Mouse (Mus musculus) lung, embryonic 14.5 days (tissue): ENCODE data around the gene Tbrg1. TPM values are rescaled to one million over a fixed set of nuclear protein-coding genes. Genes with fewer than 3 reads are reported as not detected.
A peak's percentile ranks its signal among the peaks of the same experiment; 100 is the strongest.

Experiments used
- ATAC-seq: fragments of 200-750 bp; cut with Nextera tagmentation; 2 replicates; pipeline ENCODE4 v1.8.0; 2017; ENCODE audit warnings: mild to moderate bottlenecking, moderate TSS enrichment, moderate library complexity; ENCODE audit not compliant: insufficient read depth
- DNase-seq: peaks from one replicate; pipeline ENCODE4 v3.0.0-alpha.2; 2015
- H3K27ac ChIP-seq: fragments of 300-500 bp; sonication (generic); 2 replicates; pipeline ENCODE4 v1.5.1; 2014; ENCODE audit warnings: low read depth, mild to moderate bottlenecking, moderate library complexity
- H3K27me3 ChIP-seq: fragments of 300-500 bp; sonication (generic); 2 replicates; pipeline ENCODE4 v1.6.1; 2014; ENCODE audit warnings: low read length, control low read depth; ENCODE audit not compliant: insufficient read depth
- H3K36me3 ChIP-seq: fragments of 300-500 bp; sonication (generic); 2 replicates; pipeline ENCODE4 v1.6.1; 2014; ENCODE audit warnings: control low read depth; ENCODE audit not compliant: insufficient read depth
- H3K4me1 ChIP-seq: fragments of 300-500 bp; sonication (generic); 2 replicates; pipeline ENCODE4 v1.6.1; 2014; ENCODE audit warnings: antibody characterized with exemption, control low read depth; ENCODE audit not compliant: insufficient read depth
- H3K4me2 ChIP-seq: fragments of 300-500 bp; sonication (generic); 2 replicates; pipeline ENCODE4 v1.6.1; 2014; ENCODE audit warnings: mild to moderate bottlenecking
- H3K4me3 ChIP-seq: fragments of 300-500 bp; sonication (generic); 2 replicates; pipeline ENCODE4 v1.5.1; 2014; ENCODE audit warnings: low read depth, low read length
- H3K9ac ChIP-seq: fragments of 300-500 bp; sonication (generic); 2 replicates; pipeline ENCODE4 v1.6.1; 2014
- H3K9me3 ChIP-seq: fragments of 300-500 bp; sonication (generic); 2 replicates; pipeline ENCODE4 v1.6.1; 2016; ENCODE audit warnings: low read depth, low read length, control low read depth
- CTCF ChIP-seq: IDR thresholded peaks from 2 replicates; pipeline ENCODE4 v1.5.1; 2016; ENCODE audit warnings: antibody characterized with exemption, low read depth
- WGBS: fragments of 180-500 bp; shearing (Covaris S2); extraction: QIAGEN DNeasy Blood & Tissue Kit; methylation state at CpG from one replicate; pipeline ENCODE4 v1.1.7; 2014; 5-methylcytosine and 5-hydroxymethylcytosine counted together
- polyA plus RNA-seq: library from polyadenylated mRNA; unstranded; fragments of >200 nt; fragmentation: Nextera tagmentation; extraction: Ambion mirVana; gene quantifications from 2 replicates; pipeline ENCODE4 v1.2.1, GENCODE M21; 2014

The Tbrg1 gene
- polyA plus RNA-seq, 1 experiment from 2014 or later = 128 TPM

DNA sequence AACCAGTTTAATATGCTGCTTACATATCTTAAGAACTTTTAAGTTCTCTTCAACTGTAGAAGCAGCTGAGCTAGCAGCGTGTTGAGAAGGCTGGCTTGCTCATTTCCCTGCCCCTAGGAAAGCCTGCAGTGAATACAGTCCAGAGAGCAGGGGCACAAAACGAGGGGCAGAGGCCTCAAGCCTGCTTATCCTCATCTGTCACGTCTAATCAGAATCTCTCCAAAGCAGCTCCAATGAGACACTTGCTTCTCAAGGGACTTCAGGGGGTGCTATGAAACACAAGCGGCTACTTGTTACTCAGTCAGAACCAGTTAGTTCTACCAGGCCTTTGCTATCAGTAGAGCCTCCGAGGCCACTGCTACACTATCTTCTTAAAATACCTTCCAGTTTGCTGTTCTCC lies 3.3 kb downstream of the Tbrg1 start:
- no peaks in the 10 kb centered on the region for H3K27me3 ChIP-seq
- WGBS = 84% methylated on average over 5 of the region's 5 CpGs
- ATAC-seq = no peak
- no peak overlapping the region for H3K4me3 ChIP-seq
- H3K36me3 ChIP-seq = peaks cover 56% of the 10 kb centered on the region
- H3K27ac ChIP-seq = no peak overlapping the region
- H3K9me3 ChIP-seq = no peaks in the 10 kb centered on the region
- no peak for TF ChIP-seq CTCF
- no peak for DNase-seq
- no peak overlapping the region for H3K4me2 ChIP-seq
- no peak overlapping the region for H3K9ac ChIP-seq
- H3K4me1 ChIP-seq = 0 out of 2 replicates have a peak, but pooled peaks cover 3% of the 10 kb centered on the region

DNA sequence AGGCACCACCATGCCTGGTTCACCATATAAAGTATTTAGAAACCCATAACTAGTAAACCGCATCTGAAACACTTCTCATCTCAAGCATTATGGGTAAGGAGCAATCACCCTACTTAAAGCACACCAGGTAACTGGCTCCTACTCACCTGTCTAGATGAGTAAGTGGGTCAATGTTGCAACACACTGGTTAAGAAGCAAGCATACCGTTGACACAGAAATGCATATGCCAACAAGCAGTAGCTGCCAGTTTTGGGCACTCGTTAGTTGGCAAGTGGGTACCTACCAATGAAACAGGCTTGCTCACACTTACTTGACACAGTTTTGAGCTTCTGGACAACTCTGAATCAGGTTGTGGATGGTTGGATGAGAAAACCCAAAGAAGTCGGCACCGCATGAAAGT lies 6.5 kb downstream of the Tbrg1 start:
- Histone ChIP-seq H3K9ac (no peak overlapping the region), H3K4me1 (no peaks in the 10 kb centered on the region), H3K27ac (no peak overlapping the region), H3K9me3 (no peaks in the 10 kb centered on the region), H3K27me3 (no peaks in the 10 kb centered on the region), H3K4me3 (no peak overlapping the region), H3K36me3 (peaks cover 70% of the 10 kb centered on the region), H3K4me2 (no peak overlapping the region)
- 92% methylated on average over 5 of the region's 5 CpGs for WGBS
- DNase-seq = no peak
- TF ChIP-seq CTCF = no peak
- no peak for ATAC-seq

DNA sequence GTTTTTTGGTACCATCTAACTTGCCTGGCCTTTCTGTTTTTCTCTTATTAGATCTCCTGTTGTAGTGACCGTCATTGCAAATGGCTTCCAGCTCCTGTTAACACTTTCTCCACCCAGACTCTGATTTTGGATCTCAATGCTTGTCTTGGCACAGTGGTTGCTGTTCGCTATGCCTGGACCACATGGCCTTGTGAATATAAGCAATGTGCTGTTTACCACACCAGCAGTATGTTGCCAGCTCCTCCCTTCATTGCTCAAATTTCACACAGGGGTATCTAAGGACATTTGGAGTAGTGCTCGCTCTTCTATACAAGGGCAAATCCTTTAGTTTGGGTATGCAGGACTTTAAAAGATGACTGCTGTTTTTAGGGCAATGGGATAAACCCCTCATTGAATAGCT lies 10.9 kb downstream of the Tbrg1 start:
- Histone ChIP-seq H3K4me2 (no peak overlapping the region), H3K9ac (no peak overlapping the region), H3K4me1 (no peaks in the 10 kb centered on the region), H3K27me3 (no peaks in the 10 kb centered on the region), H3K9me3 (no peaks in the 10 kb centered on the region), H3K4me3 (no peak overlapping the region), H3K27ac (no peak overlapping the region), H3K36me3 (peaks cover 37% of the 10 kb centered on the region)
- ATAC-seq (no peak), DNase-seq (no peak)
- TF ChIP-seq CTCF = no peak
- 77% methylated on average over 3 of the region's 3 CpGs for WGBS

DNA sequence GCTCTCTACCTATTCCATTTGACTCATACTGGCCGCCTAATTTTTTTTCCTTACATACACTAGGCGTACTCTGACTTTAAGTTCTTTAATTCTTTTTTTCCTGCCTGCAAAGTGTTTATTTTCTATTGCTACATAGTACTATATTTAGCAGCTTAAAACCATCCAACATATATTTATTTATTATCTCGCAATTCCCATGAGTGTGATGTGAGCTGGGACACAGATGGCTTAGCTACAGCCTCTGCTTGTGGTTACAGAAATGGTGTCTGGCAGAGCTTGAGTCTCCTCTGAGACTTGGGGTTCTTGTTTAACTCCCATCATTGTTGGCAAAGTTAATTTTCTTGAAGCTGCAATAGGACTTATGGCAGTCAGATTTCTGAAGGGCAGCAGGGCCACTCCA lies 18.4 kb downstream of the Tbrg1 start:
- Histone ChIP-seq H3K4me1 (no peaks in the 10 kb centered on the region), H3K27ac (no peak overlapping the region), H3K27me3 (no peaks in the 10 kb centered on the region), H3K9ac (no peak overlapping the region), H3K36me3 (no peaks in the 10 kb centered on the region), H3K4me3 (no peak overlapping the region), H3K9me3 (no peaks in the 10 kb centered on the region), H3K4me2 (no peak overlapping the region)
- ATAC-seq (peak; percentile 77), DNase-seq (peak; percentile 71)
- WGBS = 42% methylated on average over 3 of the region's 3 CpGs
- no peak for TF ChIP-seq CTCF

DNA sequence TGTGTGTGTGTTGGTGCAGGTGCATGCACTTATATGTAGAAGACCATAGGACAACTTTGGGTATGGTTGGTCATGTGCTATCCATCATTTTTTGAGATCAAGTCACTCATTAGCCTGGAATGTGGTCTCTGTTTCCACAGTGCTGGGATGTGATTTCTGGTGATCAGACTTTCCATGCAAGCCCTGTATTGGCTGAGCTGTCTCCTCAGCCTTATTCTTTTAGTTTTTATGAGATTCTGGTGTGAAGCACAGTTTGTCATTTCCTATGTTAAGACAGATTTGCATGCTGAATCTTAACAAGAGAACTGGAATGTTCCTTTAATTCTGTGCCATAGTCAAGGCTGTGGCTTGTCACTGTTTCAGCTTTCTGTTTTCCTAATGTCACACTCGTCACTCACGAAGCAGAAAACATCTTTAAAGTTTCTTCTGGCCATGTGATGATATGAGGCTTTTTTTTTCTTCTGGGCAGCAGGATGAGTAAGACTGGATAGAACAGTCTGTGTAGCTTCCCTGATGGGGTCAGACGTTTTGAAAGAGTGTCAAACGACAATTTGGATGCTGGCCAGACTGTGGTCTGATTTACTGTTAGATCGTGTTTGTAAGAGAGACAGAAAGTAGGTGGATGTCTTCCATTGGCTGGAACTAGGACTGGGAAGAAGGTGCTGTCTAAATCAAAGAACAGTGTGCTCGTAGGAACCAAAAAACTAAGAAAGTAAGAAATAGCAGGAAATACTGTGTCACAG lies 20.1 kb downstream of the Tbrg1 start:
- H3K4me3 ChIP-seq = no peak overlapping the region
- H3K27ac ChIP-seq = no peak overlapping the region
- no peaks in the 10 kb centered on the region for H3K9me3 ChIP-seq
- no peak for TF ChIP-seq CTCF
- H3K36me3 ChIP-seq = no peaks in the 10 kb centered on the region
- ATAC-seq (peak; percentile 58), DNase-seq (peak; percentile 83)
- no peak overlapping the region for H3K4me2 ChIP-seq
- no peaks in the 10 kb centered on the region for H3K27me3 ChIP-seq
- H3K4me1 ChIP-seq = no peaks in the 10 kb centered on the region
- 30% methylated on average over 6 of the region's 6 CpGs for WGBS
- H3K9ac ChIP-seq = no peak overlapping the region

DNA sequence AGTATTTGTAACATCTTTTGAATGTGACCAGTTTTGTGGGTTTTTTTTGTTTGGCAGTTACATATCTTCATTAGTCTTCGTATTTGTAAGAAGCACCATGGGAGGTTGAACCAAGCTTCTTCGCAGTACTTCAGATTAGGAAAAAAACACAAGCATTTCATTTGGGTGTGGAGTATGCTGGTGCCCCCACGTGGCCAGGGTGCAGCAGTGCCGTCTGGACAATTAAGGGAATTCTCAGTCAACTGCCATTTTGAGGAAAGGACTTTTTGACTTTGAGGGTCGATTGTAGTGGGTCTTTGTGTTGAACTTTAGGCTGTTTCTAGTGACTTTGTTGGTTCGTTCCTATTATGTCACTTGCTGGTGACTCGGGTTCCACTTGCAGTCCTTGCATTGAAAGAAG lies 20.8 kb downstream of the Tbrg1 start:
- peak; percentile 38; the same call in 1 of the 2 replicates for ATAC-seq
- no peak overlapping the region for H3K27ac ChIP-seq
- H3K27me3 ChIP-seq = no peaks in the 10 kb centered on the region
- H3K9ac ChIP-seq = no peak overlapping the region
- H3K36me3 ChIP-seq = no peaks in the 10 kb centered on the region
- no peak overlapping the region for H3K4me2 ChIP-seq
- TF ChIP-seq CTCF = peak; percentile 80
- H3K9me3 ChIP-seq = no peaks in the 10 kb centered on the region
- WGBS = 16% methylated on average over 7 of the region's 7 CpGs
- DNase-seq = peak; percentile 78
- H3K4me1 ChIP-seq = no peaks in the 10 kb centered on the region
- H3K4me3 ChIP-seq = no peak overlapping the region

DNA sequence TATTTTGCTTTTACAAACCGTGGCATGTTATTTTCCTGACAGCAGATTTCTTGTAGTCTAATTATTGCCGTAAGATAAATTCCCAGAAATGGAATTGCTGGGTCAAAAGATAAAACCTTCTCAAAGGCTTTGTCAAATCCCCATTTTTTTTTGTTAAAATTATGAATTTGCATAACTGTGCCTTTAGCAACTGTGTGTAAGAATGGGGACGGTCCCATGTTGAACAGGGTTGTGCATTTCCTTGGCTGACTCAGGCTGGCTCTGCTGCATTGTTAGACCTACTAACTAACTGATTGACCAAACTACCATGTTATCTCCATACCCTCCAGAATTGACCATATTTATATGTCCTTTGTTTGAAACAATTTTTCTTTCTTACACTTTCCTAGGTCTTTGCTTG lies 22.8 kb downstream of the Tbrg1 start:
- no peaks in the 10 kb centered on the region for H3K36me3 ChIP-seq
- H3K9ac ChIP-seq = no peak overlapping the region
- no peak for TF ChIP-seq CTCF
- ATAC-seq (no peak), DNase-seq (no peak)
- H3K9me3 ChIP-seq = no peaks in the 10 kb centered on the region
- H3K27ac ChIP-seq = no peak overlapping the region
- H3K4me1 ChIP-seq = no peaks in the 10 kb centered on the region
- H3K27me3 ChIP-seq = no peaks in the 10 kb centered on the region
- 87% methylated on average over 3 of the region's 3 CpGs for WGBS
- no peak overlapping the region for H3K4me2 ChIP-seq
- no peak overlapping the region for H3K4me3 ChIP-seq
